Mouse (Mus musculus): Measurements from ENCODE around the gene Snap25.

DNA sequence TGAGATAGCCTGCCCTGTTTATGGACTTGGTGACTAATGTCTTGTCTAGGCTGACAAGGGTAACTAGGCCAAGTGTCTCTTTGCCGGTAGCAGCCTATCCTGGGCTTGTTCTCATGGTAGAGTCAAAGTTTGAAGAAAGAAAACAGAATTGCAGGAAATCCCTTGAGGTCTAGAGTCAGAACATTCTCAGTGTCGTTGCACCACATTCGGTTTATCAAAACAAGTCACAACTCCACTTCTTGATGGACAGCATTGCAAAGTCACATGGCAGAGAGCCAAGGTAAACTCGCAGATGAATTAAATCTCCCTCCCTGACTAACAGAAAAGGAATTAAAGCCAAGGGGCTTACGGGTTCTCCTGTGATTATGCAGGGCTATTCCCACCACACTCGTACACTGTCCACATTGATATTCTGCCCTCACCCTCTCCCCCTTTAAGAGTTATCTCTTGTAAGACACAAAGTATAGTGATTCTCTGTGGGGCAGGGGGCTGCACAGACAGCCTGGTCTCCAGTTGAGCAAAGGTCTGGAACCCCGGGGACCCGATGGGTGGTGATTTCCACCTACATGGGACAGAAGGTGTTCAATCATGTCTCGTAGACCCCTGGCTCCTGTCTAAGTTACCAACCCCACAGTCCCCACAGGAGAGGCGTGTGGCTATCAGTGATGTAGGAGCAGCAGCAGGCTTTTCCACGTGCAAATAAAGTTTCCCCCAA is 30.9 kb upstream of the Snap25 start:
- TF ChIP-seq GATA1 (IDR thresholded peaks at IDR 0.05; ENCODE audit: low read length) = no peak
- no peak for TF ChIP-seq TAL1 (IDR thresholded peaks at IDR 0.05; ENCODE audit: low read length)

All from erythroblast, embryonic 14.5 days (primary cell).